Mouse (Mus musculus): ENCODE measurements at regions not wholly inside any gene's neighbourhood (a gene's known extent, or its start where the extent isn't known, plus 50 kb on each side); places are given as distances from the start of the nearest gene placed in this dataset.

GRCm38 (mm10) chr2:92752156-92752555 is 152.6 kb downstream of the Chst1 start:
- no peaks in the 10 kb centered on the region for H3K79me2 ChIP-seq (ENCODE audit: inconsistent target)
- 51% methylated on average over 3 of the region's 3 CpGs for WGBS (ENCODE audit: missing documents)
- no peaks in the 10 kb centered on the region for H3K36me3 ChIP-seq (ENCODE audit: inconsistent target)
- no peak overlapping the region for H3K27ac ChIP-seq
- H3K4me3 ChIP-seq (ENCODE audit: inconsistent target): no peak overlapping the region

GRCm38 (mm10) chr2:92752794-92753193 is 153.3 kb downstream of the Chst1 start:
- Histone ChIP-seq H3K36me3 (ENCODE audit: inconsistent target) (no peaks in the 10 kb centered on the region), H3K4me3 (ENCODE audit: inconsistent target) (no peak overlapping the region), H3K79me2 (ENCODE audit: inconsistent target) (no peaks in the 10 kb centered on the region), H3K27ac (no peak overlapping the region)
- WGBS (ENCODE audit: missing documents): 87% methylated on average over 7 of the region's 8 CpGs

- 77% methylated on average over 9 of the region's 10 CpGs for WGBS (ENCODE audit: missing documents)
- Histone ChIP-seq H3K4me3 (ENCODE audit: inconsistent target) (no peak overlapping the region), H3K27ac (no peak overlapping the region), H3K79me2 (ENCODE audit: inconsistent target) (no peaks in the 10 kb centered on the region), H3K36me3 (ENCODE audit: inconsistent target) (no peaks in the 10 kb centered on the region)
Observed at GRCm38 (mm10) chr2:92754505-92755280, 155.2 kb downstream of the Chst1 start.

- H3K79me2 ChIP-seq (ENCODE audit: inconsistent target): no peaks in the 10 kb centered on the region
- 100% methylated on average over 1 of the region's 1 CpGs for WGBS (ENCODE audit: missing documents)
- H3K4me3 ChIP-seq (ENCODE audit: inconsistent target): no peak overlapping the region
- H3K27ac ChIP-seq: no peak overlapping the region
- H3K36me3 ChIP-seq (ENCODE audit: inconsistent target): no peaks in the 10 kb centered on the region
Observed at GRCm38 (mm10) chr2:92756491-92756890, 157.0 kb downstream of the Chst1 start.

GRCm38 (mm10) chr2:92758775-92759174 is 156.1 kb upstream of the Syt13 start:
- no peak overlapping the region for H3K4me3 ChIP-seq (ENCODE audit: inconsistent target)
- no peaks in the 10 kb centered on the region for H3K36me3 ChIP-seq (ENCODE audit: inconsistent target)
- H3K27ac ChIP-seq: no peak overlapping the region
- no peaks in the 10 kb centered on the region for H3K79me2 ChIP-seq (ENCODE audit: inconsistent target)
- WGBS (ENCODE audit: missing documents): 80% methylated on average over 3 of the region's 3 CpGs

GRCm38 (mm10) chr2:92763881-92764635 is 150.8 kb upstream of the Syt13 start:
- WGBS (ENCODE audit: missing documents): 100% methylated on average over 1 of the region's 1 CpGs
- no peaks in the 10 kb centered on the region for H3K79me2 ChIP-seq (ENCODE audit: inconsistent target)
- no peak overlapping the region for H3K27ac ChIP-seq
- H3K36me3 ChIP-seq (ENCODE audit: inconsistent target): no peaks in the 10 kb centered on the region
- H3K4me3 ChIP-seq (ENCODE audit: inconsistent target): no peak overlapping the region

- Histone ChIP-seq H3K4me3 (ENCODE audit: inconsistent target) (no peak overlapping the region), H3K79me2 (ENCODE audit: inconsistent target) (no peaks in the 10 kb centered on the region), H3K27ac (no peak overlapping the region), H3K36me3 (ENCODE audit: inconsistent target) (no peaks in the 10 kb centered on the region)
- WGBS (ENCODE audit: missing documents): 95% methylated on average over 5 of the region's 5 CpGs
Observed at GRCm38 (mm10) chr2:92767476-92768005, 147.4 kb upstream of the Syt13 start.

- no peak overlapping the region for H3K4me3 ChIP-seq (ENCODE audit: inconsistent target)
- no peak overlapping the region for H3K27ac ChIP-seq
- no peaks in the 10 kb centered on the region for H3K36me3 ChIP-seq (ENCODE audit: inconsistent target)
- 65% methylated on average over 2 of the region's 2 CpGs for WGBS (ENCODE audit: missing documents)
- no peaks in the 10 kb centered on the region for H3K79me2 ChIP-seq (ENCODE audit: inconsistent target)
Observed at GRCm38 (mm10) chr2:92768088-92768487, 146.8 kb upstream of the Syt13 start.

GRCm38 (mm10) chr2:92769061-92769460 is 145.8 kb upstream of the Syt13 start:
- WGBS (ENCODE audit: missing documents): 82% methylated on average over 1 of the region's 3 CpGs
- Histone ChIP-seq H3K36me3 (ENCODE audit: inconsistent target) (no peaks in the 10 kb centered on the region), H3K4me3 (ENCODE audit: inconsistent target) (no peak overlapping the region), H3K79me2 (ENCODE audit: inconsistent target) (no peaks in the 10 kb centered on the region), H3K27ac (no peak overlapping the region)

GRCm38 (mm10) chr2:92770098-92770497 is 144.8 kb upstream of the Syt13 start:
- Histone ChIP-seq H3K4me3 (ENCODE audit: inconsistent target) (no peak overlapping the region), H3K79me2 (ENCODE audit: inconsistent target) (no peaks in the 10 kb centered on the region), H3K27ac (no peak overlapping the region), H3K36me3 (ENCODE audit: inconsistent target) (no peaks in the 10 kb centered on the region)
- WGBS (ENCODE audit: missing documents): 84% methylated on average over 5 of the region's 5 CpGs

- H3K79me2 ChIP-seq (ENCODE audit: inconsistent target): no peaks in the 10 kb centered on the region
- WGBS (ENCODE audit: missing documents): 82% methylated on average over 7 of the region's 7 CpGs
- no peaks in the 10 kb centered on the region for H3K36me3 ChIP-seq (ENCODE audit: inconsistent target)
- H3K4me3 ChIP-seq (ENCODE audit: inconsistent target): no peak overlapping the region
- no peak overlapping the region for H3K27ac ChIP-seq
Observed at GRCm38 (mm10) chr2:92772623-92773022, 142.3 kb upstream of the Syt13 start.

GRCm38 (mm10) chr2:92776497-92776896 is 138.4 kb upstream of the Syt13 start:
- 100% methylated on average over 2 of the region's 2 CpGs for WGBS (ENCODE audit: missing documents)
- Histone ChIP-seq H3K27ac (no peak overlapping the region), H3K79me2 (ENCODE audit: inconsistent target) (no peaks in the 10 kb centered on the region), H3K4me3 (ENCODE audit: inconsistent target) (no peak overlapping the region), H3K36me3 (ENCODE audit: inconsistent target) (no peaks in the 10 kb centered on the region)

GRCm38 (mm10) chr2:92779101-92779500 is 135.8 kb upstream of the Syt13 start:
- Histone ChIP-seq H3K27ac (no peak overlapping the region), H3K36me3 (ENCODE audit: inconsistent target) (no peaks in the 10 kb centered on the region), H3K4me3 (ENCODE audit: inconsistent target) (no peak overlapping the region), H3K79me2 (ENCODE audit: inconsistent target) (no peaks in the 10 kb centered on the region)
- 60% methylated on average over 1 of the region's 1 CpGs for WGBS (ENCODE audit: missing documents)

GRCm38 (mm10) chr2:92780021-92780420 is 134.9 kb upstream of the Syt13 start:
- Histone ChIP-seq H3K27ac (no peak overlapping the region), H3K4me3 (ENCODE audit: inconsistent target) (no peak overlapping the region), H3K36me3 (ENCODE audit: inconsistent target) (no peaks in the 10 kb centered on the region), H3K79me2 (ENCODE audit: inconsistent target) (no peaks in the 10 kb centered on the region)
- WGBS (ENCODE audit: missing documents): 88% methylated on average over 1 of the region's 1 CpGs

GRCm38 (mm10) chr2:92781451-92781850 is 133.4 kb upstream of the Syt13 start:
- 88% methylated on average over 5 of the region's 5 CpGs for WGBS (ENCODE audit: missing documents)
- Histone ChIP-seq H3K27ac (no peak overlapping the region), H3K79me2 (ENCODE audit: inconsistent target) (no peaks in the 10 kb centered on the region), H3K4me3 (ENCODE audit: inconsistent target) (no peak overlapping the region), H3K36me3 (ENCODE audit: inconsistent target) (no peaks in the 10 kb centered on the region)

Data from macrophage (primary cell).